ENCODE assay signal across 10 mouse cellular contexts in genomic region chr3:153637336-153637735, GRCm38 (mm10).
"Had no signal": no experiment of that assay in that cellular context is flagged by ENCODE, and none has a peak within 500 bp of the region (broad histone marks: within the 10 kb centered on the region; RNA-seq: fewer than 3 reads in every experiment).

No protein-coding gene starts in this region.

- H3K9me3 ChIP-seq: kidney, embryonic 15.5 days; limb, embryonic 15.5 days; liver, embryonic 12.5 days; midbrain, embryonic 12.5 days; neural tube, embryonic 12.5 days had no signal

- H3K27ac ChIP-seq: limb, embryonic 15.5 days; liver, embryonic 12.5 days; midbrain, embryonic 12.5 days; neural tube, embryonic 12.5 days; stomach, postnatal 0 days had no signal

- DNase-seq: kidney, postnatal 14 days; lung, embryonic 14.5 days; lung, postnatal 10 days; lung, postnatal 4 days had no signal

- H3K4me1 ChIP-seq: limb, embryonic 15.5 days had no signal

- H3K4me3 ChIP-seq: kidney, embryonic 15.5 days; limb, embryonic 15.5 days; liver, embryonic 12.5 days; midbrain, embryonic 12.5 days; neural tube, embryonic 12.5 days had no signal

- H3K9ac ChIP-seq: kidney, embryonic 15.5 days; limb, embryonic 15.5 days; liver, embryonic 12.5 days; lung, embryonic 14.5 days; midbrain, embryonic 12.5 days; neural tube, embryonic 12.5 days had no signal

- H3K36me3 ChIP-seq: kidney, embryonic 15.5 days; limb, embryonic 15.5 days; liver, embryonic 12.5 days; midbrain, embryonic 12.5 days; neural tube, embryonic 12.5 days had no signal

- H3K27me3 ChIP-seq: kidney, embryonic 15.5 days; limb, embryonic 15.5 days; liver, embryonic 12.5 days; midbrain, embryonic 12.5 days; neural tube, embryonic 12.5 days had no signal

- H3K4me2 ChIP-seq: kidney, embryonic 15.5 days; limb, embryonic 15.5 days; liver, embryonic 12.5 days; lung, embryonic 14.5 days; midbrain, embryonic 12.5 days; neural tube, embryonic 12.5 days had no signal
